Mouse (Mus musculus) kidney, adult 8-10 months (tissue): ENCODE results near the gene Adamts7.

ENCODE experiments used
- DNase-seq, 2 experiments: peaks; one replicate each; pipeline ENCODE4 v3.0.0; 2022

Gene Adamts7

GRCm38 (mm10) chr9:90162926-90163748 is at the start of gene Adamts7:
TSS of gene Adamts7 (plus strand) at chr9:90163069.
- peak in 1 of 2 experiments; percentile 25 for DNase-seq

DNA sequence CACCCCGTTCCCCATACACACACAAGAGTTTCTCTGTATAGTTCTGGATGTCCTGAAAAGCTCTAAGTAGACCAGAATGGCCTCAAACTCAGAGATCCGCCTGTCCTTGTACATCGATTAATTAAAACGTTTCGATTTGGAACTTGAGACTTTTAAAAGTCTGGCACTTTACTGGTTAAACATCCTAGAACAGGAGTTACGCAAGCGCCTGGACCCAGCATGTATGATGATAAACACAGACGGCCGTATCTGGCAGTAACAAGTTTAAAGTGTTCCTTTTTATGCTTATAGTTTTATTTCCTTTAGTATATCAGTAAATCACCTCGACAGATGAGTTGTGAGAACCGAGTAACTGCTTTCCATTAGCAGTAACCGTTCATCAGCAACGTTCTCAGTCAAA is 49.7 kb upstream of the Adamts7 start:
- no peak for DNase-seq

- peak; percentile 92 to 93 for DNase-seq
Measured at GRCm38 (mm10) chr9:90113651-90114566, 49.0 kb upstream of the Adamts7 start.

- peak; percentile 97 for DNase-seq
Measured at GRCm38 (mm10) chr9:90114567-90115307, 48.1 kb upstream of the Adamts7 start, which contains the start of gene Morf4l1. TSS of gene Morf4l1 (minus strand) at chr9:90114774.

- DNase-seq = no peak
Measured at GRCm38 (mm10) chr9:90115308-90115700, 47.6 kb upstream of the Adamts7 start.

- no peak for DNase-seq
Measured at GRCm38 (mm10) chr9:90117234-90117633, 45.6 kb upstream of the Adamts7 start.

- DNase-seq = no peak
Measured at GRCm38 (mm10) chr9:90122246-90122740, 40.6 kb upstream of the Adamts7 start.

DNA sequence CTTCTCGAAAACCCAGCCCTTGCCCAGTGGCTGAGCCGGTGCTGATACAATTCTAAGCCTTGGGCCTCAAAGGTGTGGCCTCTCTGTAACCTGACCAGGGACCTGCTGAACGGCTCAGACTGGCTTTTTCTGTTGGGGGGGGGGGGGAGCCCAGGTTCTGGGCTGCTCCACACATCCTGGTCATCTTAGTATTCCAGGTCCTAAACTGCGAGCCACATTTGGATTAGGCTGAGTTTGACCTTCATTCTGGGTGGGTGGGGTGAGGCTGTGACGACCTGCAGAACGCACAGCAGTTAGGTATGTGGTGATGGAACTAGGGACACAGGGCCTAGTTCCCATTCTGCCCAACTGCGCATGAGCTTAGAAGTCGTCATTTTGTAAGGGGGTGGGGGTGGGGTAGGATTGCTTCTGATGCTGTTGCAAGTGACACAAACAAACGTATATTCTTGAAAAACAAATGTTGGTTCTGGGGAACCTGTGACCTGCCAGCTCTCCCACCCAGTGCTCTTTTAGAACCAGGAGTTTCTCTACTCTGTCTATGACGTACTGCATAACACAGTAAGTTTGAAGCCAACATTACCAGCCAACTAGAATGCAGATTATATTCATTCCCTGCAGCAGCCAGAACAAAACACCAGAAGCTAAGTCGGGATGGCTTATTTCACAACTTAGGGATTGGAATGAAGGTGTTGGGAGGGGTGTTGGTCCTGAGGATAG is 38.6 kb upstream of the Adamts7 start:
- no peak for DNase-seq

- no peak for DNase-seq
Measured at GRCm38 (mm10) chr9:90124873-90125245, 38.0 kb upstream of the Adamts7 start.

GRCm38 (mm10) chr9:90125416-90126099 is 37.3 kb upstream of the Adamts7 start:
- no peak for DNase-seq

DNA sequence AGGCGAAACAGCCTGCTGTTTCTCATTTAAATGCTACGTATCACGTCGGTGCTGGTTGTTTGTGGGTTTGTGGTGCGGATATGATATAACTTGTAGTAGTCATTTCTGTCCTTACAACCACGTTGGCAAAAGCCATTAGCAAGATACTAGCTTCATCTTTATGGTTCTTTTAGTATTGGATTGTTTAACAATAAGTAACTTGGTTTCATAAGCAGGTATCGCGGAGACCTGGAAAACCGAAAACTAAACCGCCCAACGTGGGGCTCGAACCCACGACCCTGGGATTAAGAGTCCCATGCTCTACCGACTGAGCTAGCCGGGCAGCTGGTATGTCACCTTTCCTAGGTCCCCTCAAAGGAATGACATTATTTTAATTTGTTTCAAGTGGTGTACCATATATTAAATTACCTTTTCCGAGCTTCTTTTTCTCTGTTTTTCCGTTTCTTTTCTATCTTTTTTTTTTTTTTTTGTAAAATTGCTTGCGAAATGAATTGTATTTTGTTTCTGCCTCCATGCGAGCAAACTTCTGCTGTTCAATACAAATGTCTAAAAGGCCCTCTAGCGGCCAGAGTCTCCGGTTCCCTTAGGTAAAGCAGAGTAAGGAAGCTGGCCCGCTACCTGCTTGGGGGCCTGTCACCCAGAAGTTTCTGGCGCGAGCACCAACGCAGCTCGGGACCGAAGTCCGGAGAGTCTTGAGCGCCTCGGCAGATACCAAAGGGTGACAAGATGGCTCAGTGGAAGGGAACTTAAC is 36.4 kb upstream of the Adamts7 start:
- peak; percentile 84 to 89 for DNase-seq

DNA sequence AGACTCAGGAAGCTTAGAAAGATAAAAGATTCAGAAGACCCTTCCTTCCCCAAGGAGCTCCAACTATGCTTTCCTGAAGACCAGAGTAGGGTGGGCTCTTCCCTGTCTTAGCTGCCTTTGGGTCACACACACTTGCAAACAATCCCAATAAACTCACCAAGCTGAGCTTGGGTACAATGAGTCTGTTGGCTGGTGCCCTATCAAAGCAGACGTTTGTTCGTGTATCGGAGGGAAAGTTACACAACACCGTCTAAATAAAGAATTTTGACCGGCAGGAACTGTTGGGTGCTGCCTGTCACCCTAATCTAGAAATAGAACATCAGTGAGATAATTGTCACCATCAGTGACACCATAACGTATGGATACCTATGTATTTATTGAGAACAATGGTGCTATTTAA is 35.7 kb upstream of the Adamts7 start:
- DNase-seq = no peak

- no peak for DNase-seq
Measured at GRCm38 (mm10) chr9:90128636-90129201, 34.1 kb upstream of the Adamts7 start.

GRCm38 (mm10) chr9:90133562-90134355 is 29.1 kb upstream of the Adamts7 start:
- no peak for DNase-seq

GRCm38 (mm10) chr9:90135466-90135865 is 27.4 kb upstream of the Adamts7 start:
- no peak for DNase-seq

DNA sequence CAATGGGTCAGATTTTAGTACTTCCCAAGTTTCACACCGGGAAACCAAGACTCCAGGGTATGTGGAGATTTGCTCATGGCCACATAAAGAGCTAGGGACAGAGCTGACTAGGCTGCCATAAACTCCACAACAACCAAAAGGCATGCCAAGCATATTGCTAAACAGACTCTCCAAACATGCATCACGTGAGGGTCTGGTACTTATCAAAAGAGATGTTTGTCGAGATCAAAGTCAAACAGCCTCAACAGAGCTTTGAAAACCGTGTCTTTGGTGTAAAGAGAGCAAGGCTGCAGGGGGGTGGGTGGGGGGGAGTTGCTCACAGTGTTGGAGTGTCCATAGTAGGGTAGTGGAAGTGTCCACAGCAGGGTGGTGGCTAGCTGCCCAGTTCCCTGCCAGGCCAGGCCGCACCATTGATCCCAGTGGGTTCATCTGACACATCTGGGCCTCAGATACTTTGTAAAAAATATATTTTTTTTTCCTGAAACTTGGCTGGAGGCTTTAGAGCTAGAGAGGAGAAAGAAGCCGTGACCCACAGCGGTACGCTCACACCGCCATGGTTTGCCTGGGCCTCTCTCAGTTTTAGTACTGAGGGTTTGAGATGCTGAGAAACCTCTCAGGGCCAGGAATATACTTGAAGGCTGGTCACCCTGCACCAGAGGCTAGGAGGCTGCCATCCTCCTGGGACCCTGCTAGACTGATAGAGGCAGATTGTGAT is 26.7 kb upstream of the Adamts7 start:
- no peak for DNase-seq

DNA sequence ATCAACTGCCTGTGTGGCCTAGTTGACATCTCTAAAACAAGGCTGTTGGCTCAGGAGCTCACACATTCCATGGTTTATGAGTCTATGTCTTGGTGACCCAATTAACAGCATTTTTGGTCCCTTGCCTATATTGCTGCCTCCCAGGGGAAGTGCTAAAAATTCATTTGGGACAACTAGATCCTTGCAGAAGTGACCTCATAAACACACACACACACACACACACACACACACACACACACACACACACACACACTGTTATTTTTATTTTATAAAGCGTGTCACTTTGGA is 26.2 kb upstream of the Adamts7 start:
- peak; percentile 24 to 54 for DNase-seq

DNA sequence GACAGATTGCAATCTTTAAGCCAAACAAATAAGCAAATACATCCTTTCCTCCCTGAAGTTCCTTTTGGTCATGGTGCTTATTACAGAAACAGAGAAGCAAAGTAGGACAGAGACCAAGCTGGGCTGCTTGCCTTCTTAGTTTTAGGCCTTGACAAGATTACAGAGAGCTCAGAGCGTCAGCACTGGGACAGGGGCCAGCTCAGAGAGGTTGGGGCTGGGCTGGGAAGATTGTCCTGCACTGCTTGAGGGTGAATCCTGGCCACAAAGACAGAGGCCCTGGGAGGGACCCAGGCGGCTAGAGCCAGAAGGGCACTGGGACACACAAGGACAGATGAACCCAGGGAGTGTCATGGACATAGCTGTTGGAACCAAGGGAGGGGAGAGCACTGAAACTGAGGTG is 17.1 kb upstream of the Adamts7 start:
- no peak for DNase-seq

DNA sequence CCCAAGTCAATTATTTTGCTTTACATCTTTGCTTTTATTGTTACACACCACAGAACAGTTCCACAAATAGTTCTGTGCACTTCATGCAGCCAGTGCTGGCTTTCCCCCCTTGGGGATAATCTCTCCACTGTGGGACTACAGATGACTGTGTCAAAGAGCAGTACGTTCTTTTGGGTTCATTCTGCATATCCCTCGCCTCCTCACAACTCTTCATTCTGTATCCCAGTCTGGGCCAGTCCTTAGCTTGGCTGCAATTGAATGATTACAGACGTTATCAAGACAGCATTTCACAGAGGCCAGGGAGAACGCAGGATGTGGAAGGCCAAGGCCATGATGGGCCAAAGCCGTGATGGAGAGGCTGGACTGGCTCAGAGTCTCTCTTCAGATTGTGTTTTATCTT is 16.0 kb upstream of the Adamts7 start:
- no peak for DNase-seq
